Mouse (Mus musculus) midbrain, embryonic 11.5 days (tissue): ENCODE measurements around the gene Txndc11. TPM values are rescaled to one million over a fixed set of nuclear protein-coding genes. Genes with fewer than 3 reads are reported as not detected.
A peak's percentile ranks its signal among the peaks of the same experiment; 100 is the strongest.

Source experiments
- microRNA-seq: library from miRNA; unstranded; fragments of <30 nt; microRNA quantifications from one replicate; pipeline ENCODE4, GENCODE M21; 2017
- polyA plus RNA-seq: library from polyadenylated mRNA; unstranded; fragments of >200 nt; fragmentation: Nextera tagmentation; extraction: Ambion mirVana; gene quantifications from 2 replicates; pipeline ENCODE4 v1.2.1, GENCODE M21; 2014

Txndc11 gene
- polyA plus RNA-seq, 1 experiment from 2014 or later, result 31.0 TPM

Small RNAs within 50 kb of the gene (microRNA-seq; reads per million reads assigned to microRNA genes)
- gene Gm23935, result 297 reads per million, percentile 67 among the genes with 10 or more reads in this experiment

Other genes with a start within 250 kb of the Txndc11 start
- gene Snn, start 73.7 kb downstream of the Txndc11 start, polyA plus RNA-seq, result 103 and 110 TPM in 2 replicates
- 61.8 and 63.4 TPM in 2 replicates for gene Litaf, start 68.5 kb downstream of the Txndc11 start, polyA plus RNA-seq
- gene Zc3h7a, start 41.7 kb upstream of the Txndc11 start, polyA plus RNA-seq, result 82.2 and 87.5 TPM in 2 replicates
- gene Rsl1d1, start 68.7 kb upstream of the Txndc11 start, polyA plus RNA-seq, result 276 and 303 TPM in 2 replicates
- gene Gspt1, start 119.7 kb upstream of the Txndc11 start, polyA plus RNA-seq, result 87.6 and 95.2 TPM in 2 replicates
- gene Tnfrsf17, start 179.2 kb upstream of the Txndc11 start, polyA plus RNA-seq, result not detected in 2 replicates
- gene Snx29, start 188.3 kb upstream of the Txndc11 start, polyA plus RNA-seq, result 7.1 and 10.0 TPM in 2 replicates